Mouse (Mus musculus) ES-E14 (cell line): ENCODE data around the gene Epha10.

Experiments
- HCFC1 ChIP-seq: IDR thresholded peaks from 2 replicates; pipeline ENCODE4 v1.6.1; 2012; ENCODE audit warnings: low read length, inconsistent platforms, borderline replicate concordance; ENCODE audit not compliant: insufficient read depth
- MAFK ChIP-seq: IDR thresholded peaks from 2 replicates; pipeline ENCODE4 v1.6.1; 2014; ENCODE audit warnings: mild to moderate bottlenecking, low read depth, low read length, inconsistent platforms; ENCODE audit not compliant: insufficient read depth
- ZC3H11A ChIP-seq: IDR thresholded peaks from 2 replicates; pipeline ENCODE4 v1.6.1; 2012; ENCODE audit warnings: low read depth, mild to moderate bottlenecking, inconsistent platforms, low read length, borderline replicate concordance
- ZNF384 ChIP-seq: IDR thresholded peaks from 2 replicates; pipeline ENCODE4 v1.6.1; 2012; ENCODE audit warnings: low read depth, low read length, inconsistent platforms

GRCm38 (mm10) chr4:124890831-124891230 lies 10.1 kb downstream of the Epha10 start:
- TF ChIP-seq ZC3H11A: no peak
- no peak for TF ChIP-seq ZNF384
- TF ChIP-seq HCFC1: no peak
- no peak for TF ChIP-seq MAFK
